Mouse (Mus musculus) cerebellum, postnatal 36 days (tissue): ENCODE results near the gene Olfr399.

Source experiments
- DNase-seq, 2 experiments: peaks; one replicate each; pipeline ENCODE4 v3.0.0; 2021 to 2022; ENCODE audit warnings: mixed read lengths in 2 of 2

Olfr399 gene

DNA sequence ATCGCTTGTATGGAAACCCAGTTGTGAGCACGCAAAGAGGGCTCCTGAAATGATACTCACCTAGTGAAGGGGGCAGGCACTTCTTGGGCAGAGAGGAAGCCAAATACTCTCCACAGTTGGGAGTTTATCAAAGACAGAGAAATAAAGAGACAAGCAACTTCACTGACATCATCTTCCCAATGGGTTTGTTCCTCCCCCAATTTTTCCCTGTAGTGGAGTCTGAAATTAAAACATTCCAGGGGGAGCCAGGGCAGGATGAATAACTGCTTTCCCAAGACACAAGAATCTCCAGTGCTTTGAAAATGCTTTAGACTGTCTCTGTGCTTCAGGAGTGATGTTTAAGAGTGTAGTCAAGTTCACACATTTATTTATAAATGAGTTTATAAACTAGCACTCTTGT, at the start of gene Olfr399, which contains the start of gene Olfr139:
Olfr399 (minus strand) TSS at position 165 of the 400 bp plus-strand sequence.
Olfr139 (minus strand) TSS at position 101 of the 400 bp plus-strand sequence.
- DNase-seq: no peak

DNA sequence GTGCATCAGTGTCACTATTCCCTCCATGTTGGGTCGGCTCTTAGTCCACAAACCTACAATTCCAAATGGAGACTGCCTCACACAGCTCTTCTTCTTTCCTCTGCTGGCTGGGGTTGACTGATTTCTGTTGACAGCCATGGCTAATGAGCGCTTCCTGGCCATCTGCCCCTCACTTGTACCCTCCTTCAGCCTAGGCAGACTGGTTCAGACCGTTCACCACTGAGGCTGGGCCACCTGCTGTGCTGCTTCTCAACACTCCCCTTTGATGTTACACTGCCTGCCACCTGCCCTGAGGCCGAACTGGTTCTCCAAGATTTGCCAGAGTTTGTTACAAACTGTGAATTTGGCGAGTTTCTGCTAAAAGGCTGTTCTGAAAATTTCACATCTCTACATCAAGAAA, 48.7 kb upstream of the Olfr399 start:
- no peak for DNase-seq

DNA sequence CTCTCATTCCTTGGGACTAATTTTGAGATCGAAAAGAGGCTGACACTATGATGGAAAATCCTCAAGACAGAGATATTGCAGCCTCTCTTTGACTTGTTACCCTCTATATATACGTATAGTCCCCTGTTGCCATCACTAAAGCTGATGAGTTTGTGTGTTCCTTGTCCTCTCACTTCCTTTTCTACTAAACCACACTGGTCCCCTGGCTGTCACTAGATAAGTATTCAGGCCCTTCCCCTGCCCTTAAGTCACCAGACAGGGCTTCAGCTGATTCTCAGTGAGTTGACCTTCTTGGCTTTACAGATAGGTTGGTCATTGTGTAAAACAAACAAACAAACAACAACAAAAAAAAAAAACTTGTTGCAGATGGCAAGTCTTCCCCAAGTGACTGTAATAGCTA, 45.1 kb upstream of the Olfr399 start:
- no peak for DNase-seq

DNA sequence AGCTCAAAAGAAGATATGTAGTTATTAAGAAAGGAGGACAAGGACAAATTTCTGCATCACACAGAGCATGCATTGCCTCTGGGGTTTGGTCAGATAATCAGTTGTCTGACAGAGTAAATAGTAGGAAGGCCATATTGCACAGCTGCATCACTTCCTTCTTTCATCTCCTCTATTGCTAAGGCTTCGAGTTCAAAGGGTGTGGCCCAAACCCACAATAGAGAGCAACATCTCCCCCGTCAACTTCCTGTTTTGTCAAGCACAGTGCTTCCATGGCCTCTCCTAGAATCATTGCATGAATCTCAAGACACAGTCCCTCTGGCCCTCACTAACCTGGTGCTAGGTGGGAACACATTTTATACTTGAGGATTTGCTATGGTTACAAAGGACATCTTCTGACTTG, 44.3 kb upstream of the Olfr399 start:
- DNase-seq: no peak

DNA sequence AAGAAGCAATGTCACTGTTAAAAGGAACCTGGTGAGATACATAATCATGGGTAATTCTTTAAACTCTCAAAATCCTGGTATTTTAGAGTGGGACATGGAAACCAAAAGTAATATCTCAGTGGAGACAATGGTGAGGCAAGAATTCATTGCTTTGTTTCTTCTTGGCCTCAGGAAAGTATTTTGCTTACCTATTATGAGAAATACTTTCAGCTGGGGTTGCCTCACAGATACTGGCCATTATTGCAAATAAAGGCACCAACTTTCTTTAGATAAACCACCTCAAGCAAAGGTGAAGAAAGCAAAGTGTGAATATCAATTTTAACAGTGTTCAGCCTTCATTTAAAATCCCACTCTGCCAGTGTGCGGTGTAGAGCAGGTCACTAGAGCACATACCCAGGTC, 13.2 kb upstream of the Olfr399 start, which contains the start of gene Zfp616:
Zfp616 (plus strand) TSS at position 301 of the 400 bp plus-strand sequence.
- DNase-seq: no peak

DNA sequence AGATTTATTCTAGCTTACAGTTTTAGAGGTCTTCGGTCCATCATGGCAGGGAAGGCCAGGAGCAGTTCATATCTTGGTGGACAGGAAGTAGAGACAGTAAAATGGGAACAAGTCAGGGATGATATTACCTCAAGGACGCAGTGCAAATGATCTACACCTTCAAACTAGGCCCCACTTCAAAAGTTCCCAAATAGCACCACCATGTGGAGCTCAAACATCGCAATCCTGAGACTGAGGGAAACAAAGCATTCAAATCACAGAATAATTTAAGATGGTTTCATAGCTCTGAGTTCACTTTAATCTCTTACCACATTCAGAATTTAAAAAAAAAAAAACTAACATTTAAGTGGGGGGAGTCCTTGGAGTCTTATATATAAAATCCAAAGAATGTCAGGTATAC, 5.1 kb downstream of the Olfr399 start:
- DNase-seq: no peak
